Mouse (Mus musculus) spleen, adult 2 months (tissue): ENCODE results near the gene As3mt.

ENCODE experiments used
- CTCF ChIP-seq: fragments of 200-500 bp; IDR thresholded peaks from 2 replicates; pipeline ENCODE4 v1.5.1; 2011; ENCODE audit warnings: mild to moderate bottlenecking, inconsistent platforms; ENCODE audit not compliant: insufficient read depth, insufficient read length, insufficient replicate concordance; ENCODE audit errors: extremely low read depth
- POLR2A ChIP-seq: fragments of 200-500 bp; IDR thresholded peaks from 2 replicates; pipeline ENCODE4 v1.6.1; 2011; ENCODE audit warnings: low read depth, low read length, inconsistent platforms

- TF ChIP-seq CTCF (no peak), POLR2A (no peak)
These were observed 56.1 kb downstream of the As3mt start for GRCm38 (mm10) chr19:46763356-46763755.
